Mouse (Mus musculus): ENCODE data around the gene Tmem147.
"Not testable (repeated sequence)": the region's sequence is repeated elsewhere in the genome, so short reads cannot be mapped to it uniquely, and the experiment has no call there.

Gene Tmem147

GRCm38 (mm10) chr7:30729396-30730063 lies at the start of gene Tmem147:
Gene Tmem147, minus strand, starts transcription at chr7:30729540.
- DNase-seq (ENCODE audit: low spot score in 2 of 2) = peak; percentile 92 to 95

- DNase-seq (ENCODE audit: low spot score in 2 of 2) = no peak
These were observed 48.6 kb upstream of the Tmem147 start for GRCm38 (mm10) chr7:30777911-30778310.

- DNase-seq (ENCODE audit: low spot score in 2 of 2) = no peak
These were observed 47.8 kb upstream of the Tmem147 start for GRCm38 (mm10) chr7:30777081-30777579.

DNA sequence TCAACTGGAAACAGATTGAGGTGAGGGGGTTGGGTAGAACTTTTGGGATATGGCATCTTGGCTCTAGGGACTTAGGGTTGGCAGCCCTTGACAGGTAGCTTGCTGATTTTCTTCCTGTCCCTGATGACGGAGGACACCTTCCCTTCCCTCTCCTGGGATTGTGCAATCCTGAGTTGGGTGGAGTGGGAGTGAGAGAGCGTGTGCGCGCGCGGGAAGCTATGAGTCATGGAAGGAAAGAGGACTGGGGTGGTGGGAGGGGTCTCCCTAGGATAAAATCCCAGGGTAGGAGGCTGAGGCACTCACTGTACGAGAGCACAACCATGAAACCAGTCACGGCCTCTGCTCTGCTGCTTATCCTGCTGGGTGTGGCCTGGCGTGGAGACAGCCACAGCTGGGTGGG lies 46.8 kb upstream of the Tmem147 start:
- DNase-seq (ENCODE audit: low spot score in 2 of 2) = no peak

- no peak for DNase-seq (ENCODE audit: low spot score in 2 of 2)
These were observed 39.9 kb upstream of the Tmem147 start for GRCm38 (mm10) chr7:30769236-30769635.

DNA sequence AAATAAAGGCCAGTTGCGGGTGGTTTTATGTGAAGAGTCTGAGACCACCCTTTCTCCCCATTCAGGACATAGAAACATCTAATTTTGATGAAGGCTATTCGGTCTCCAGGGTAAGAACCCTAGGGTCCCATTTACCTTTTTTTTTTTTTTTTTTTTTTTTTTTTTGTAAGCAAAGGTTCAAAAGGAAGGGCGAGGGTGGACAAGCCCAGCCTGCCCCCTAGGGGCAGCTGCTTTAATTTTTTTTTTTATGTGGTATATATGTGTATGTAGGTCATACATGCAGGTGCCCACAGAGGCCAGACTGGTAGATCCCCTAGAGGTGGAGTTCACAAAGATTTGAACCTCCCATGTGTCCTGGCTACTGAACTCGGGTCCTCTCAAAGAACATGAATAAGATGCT lies 37.1 kb upstream of the Tmem147 start:
- DNase-seq (ENCODE audit: low spot score in 2 of 2) = no peak

- DNase-seq (ENCODE audit: low spot score in 2 of 2) = no peak
These were observed 35.8 kb upstream of the Tmem147 start for GRCm38 (mm10) chr7:30765173-30765572.

GRCm38 (mm10) chr7:30763456-30763855 lies 34.1 kb upstream of the Tmem147 start, which contains the start of gene Dmkn:
Gene Dmkn, plus strand, starts transcription at chr7:30763756.
- no peak for DNase-seq (ENCODE audit: low spot score in 2 of 2)

GRCm38 (mm10) chr7:30761769-30762352 lies 32.5 kb upstream of the Tmem147 start:
- no peak for DNase-seq (ENCODE audit: low spot score in 2 of 2)

- DNase-seq (ENCODE audit: low spot score in 2 of 2) = no peak
These were observed 29.5 kb upstream of the Tmem147 start for GRCm38 (mm10) chr7:30758853-30759252.

- DNase-seq (ENCODE audit: low spot score in 2 of 2) = no peak
These were observed 27.7 kb upstream of the Tmem147 start for GRCm38 (mm10) chr7:30757001-30757400.

- no peak for DNase-seq (ENCODE audit: low spot score in 2 of 2)
These were observed 21.8 kb upstream of the Tmem147 start, which contains the start of gene Sbsn for GRCm38 (mm10) chr7:30751086-30751669. Gene Sbsn, plus strand, starts transcription at chr7:30751471.

DNA sequence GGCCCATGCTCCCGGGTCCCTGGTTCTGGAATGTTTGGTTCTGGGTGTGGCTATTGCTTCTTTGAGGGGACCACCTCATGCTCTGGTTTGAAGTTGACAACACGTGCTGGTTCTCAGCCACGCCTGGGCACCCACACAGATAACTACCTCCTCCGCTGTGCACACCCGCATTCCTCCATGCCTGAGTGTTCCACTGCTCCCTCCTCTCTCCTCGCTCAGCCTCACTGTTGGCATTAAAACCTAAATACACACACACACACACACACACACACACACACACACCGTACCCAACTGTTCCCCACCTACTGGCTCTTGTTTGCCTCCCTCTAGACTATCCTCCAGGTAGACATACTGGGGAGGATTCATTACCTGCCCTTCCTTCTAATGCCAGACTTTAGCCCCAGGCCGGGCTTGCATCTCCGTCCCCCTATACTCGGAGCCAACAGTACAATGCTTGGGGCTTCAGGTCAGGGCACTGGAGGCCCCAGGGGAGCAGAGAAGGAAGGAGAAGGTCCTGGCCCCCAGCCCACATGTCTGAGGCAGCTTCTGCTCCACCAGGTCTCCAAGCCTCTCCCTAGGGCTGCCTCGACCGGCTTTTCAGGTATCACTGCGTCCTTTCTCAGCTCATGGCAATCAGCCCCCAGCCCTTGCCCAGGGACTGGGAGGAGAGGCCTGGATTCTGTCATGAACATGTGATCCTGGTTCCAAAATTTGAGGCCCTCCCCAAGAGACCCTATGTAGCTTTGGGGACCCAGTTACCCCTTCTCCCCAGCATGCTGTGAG lies 20.7 kb upstream of the Tmem147 start:
- no peak for DNase-seq (ENCODE audit: low spot score in 2 of 2)

- no peak for DNase-seq (ENCODE audit: low spot score in 2 of 2)
These were observed 18.3 kb upstream of the Tmem147 start for GRCm38 (mm10) chr7:30747525-30748204.

DNA sequence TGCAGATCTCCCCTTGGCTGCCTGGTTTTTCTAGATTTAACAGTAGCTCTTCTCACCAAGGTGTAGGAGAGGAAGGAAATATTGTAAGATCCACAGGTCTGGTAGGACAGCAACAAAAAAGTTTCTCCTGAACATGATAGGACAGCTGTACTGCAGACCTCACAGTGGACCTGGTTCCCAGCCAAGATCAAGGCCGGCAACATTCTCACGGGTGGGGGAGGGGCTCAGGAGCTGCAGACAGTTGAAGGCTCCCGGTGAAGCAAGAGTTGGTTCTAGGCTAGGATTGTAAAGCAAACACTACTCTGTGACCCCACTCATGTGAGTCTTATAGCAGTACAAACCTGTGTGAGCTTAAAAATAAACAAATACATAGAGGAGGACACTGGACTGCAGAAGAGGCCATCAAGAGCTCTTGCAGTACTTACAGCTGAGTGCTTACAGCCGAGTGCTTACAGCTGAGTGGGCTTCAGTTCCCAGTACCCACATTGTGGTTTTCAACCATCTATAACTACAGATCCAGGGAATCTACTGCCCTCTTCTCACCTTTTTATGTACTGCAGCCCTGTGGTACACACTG lies 14.8 kb upstream of the Tmem147 start:
- DNase-seq (ENCODE audit: low spot score in 2 of 2) = no peak

DNA sequence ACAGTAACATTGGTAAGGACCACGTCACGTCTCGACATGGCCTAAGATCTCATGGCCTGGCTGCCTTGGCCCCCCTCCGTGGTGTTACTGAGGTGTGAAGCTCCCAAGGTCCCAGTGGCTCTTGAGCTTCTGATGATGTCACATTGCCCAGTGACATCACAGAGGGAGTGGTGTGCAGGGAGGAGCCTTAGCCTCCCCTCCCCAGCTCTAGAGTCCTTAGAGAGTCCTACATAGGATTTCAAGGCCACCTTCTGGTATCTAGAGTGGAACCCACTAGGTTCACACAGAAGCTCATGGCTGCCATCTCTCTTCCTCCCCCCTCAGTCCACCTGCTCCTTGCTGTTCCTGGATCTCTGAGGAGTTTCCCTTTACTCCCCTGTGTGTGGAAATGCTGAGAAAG lies 14.3 kb upstream of the Tmem147 start, which contains the start of gene Gapdhs:
Gene Gapdhs, minus strand, starts transcription at position 65 of the 400 bp plus-strand sequence.
- not testable (repeated sequence) for DNase-seq (ENCODE audit: low spot score in 2 of 2)

- DNase-seq (ENCODE audit: low spot score in 2 of 2) = not testable (repeated sequence)
These were observed 13.2 kb upstream of the Tmem147 start for GRCm38 (mm10) chr7:30742570-30742969.

DNA sequence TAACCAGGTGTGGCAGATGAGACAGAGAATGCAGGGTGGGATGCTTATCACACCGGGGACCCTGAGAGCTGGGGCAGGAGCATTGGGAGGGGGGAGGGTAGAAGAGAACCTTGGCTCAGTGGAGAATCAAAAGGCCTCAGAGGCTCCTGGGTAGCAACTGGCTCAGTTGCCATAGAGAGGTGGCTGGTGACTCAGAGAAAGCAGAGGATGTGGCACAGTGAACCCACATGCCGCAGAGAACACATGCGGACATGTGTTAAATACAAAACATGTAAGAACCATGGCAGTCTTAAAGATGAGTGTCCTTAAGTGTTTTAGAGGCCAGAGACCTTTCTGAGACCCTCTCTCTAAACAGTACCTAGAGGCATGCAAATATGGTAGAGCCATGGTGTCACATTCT lies 6.9 kb upstream of the Tmem147 start:
- DNase-seq (ENCODE audit: low spot score in 2 of 2) = no peak

- DNase-seq (ENCODE audit: low spot score in 2 of 2) = not testable (repeated sequence)
These were observed 853 bp upstream of the Tmem147 start for GRCm38 (mm10) chr7:30730064-30730722.

- DNase-seq (ENCODE audit: low spot score in 2 of 2) = no peak
These were observed 473 bp downstream of the Tmem147 start for GRCm38 (mm10) chr7:30728739-30729395.

Measured in frontal cortex, postnatal 10 days (tissue).